Mouse (Mus musculus) brain, embryonic 14.5 days (tissue): ENCODE measurements around the gene Lpo.

Experiments used
- CTCF ChIP-seq: fragments of 200-500 bp; IDR thresholded peaks from 2 replicates; pipeline ENCODE4 v1.5.1; 2012; ENCODE audit warnings: inconsistent platforms, mild to moderate bottlenecking, moderate library complexity, borderline replicate concordance; ENCODE audit not compliant: insufficient read depth, insufficient read length; ENCODE audit errors: extremely low read depth
- POLR2A ChIP-seq: fragments of 200-500 bp; IDR thresholded peaks from 2 replicates; pipeline ENCODE4 v1.6.1; 2012; ENCODE audit warnings: mild to moderate bottlenecking, inconsistent platforms, borderline replicate concordance; ENCODE audit not compliant: poor library complexity, insufficient read depth, insufficient read length, severe bottlenecking; ENCODE audit errors: extremely low read depth

DNA sequence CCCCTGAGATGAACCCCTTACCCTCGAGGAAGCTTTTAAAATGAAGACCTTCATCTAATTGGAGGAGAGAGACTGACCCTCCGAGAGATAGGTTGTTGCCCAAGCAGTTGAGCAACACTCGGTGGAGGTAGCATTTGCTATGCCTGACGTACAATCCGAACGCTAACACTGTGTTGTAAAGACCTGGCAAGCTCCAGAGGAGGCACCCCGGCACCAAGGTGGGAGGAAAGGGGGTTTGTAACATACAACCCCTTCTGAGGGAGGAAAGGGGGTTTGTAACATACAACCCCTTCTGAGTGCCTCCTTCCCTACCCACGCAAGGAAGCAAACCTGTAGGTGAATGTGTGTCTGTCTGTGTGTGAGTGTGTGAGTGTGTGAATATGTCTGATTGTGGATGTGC, 43.7 kb upstream of the Lpo start:
- TF ChIP-seq CTCF = no peak
- no peak for TF ChIP-seq POLR2A
